Mouse (Mus musculus): ENCODE measurements around the gene Gm20388. TPM values are rescaled to one million over a fixed set of nuclear protein-coding genes. Genes with fewer than 3 reads are reported as not detected.
A peak's percentile ranks its signal among the peaks of the same experiment; 100 is the strongest.

Gene Gm20388
- total RNA-seq, 2 experiments from 2014 or later, result 18.5 to 23.8 TPM

GRCm38 (mm10) chr8:121164017-121164469 lies 1253.4 kb downstream of the Gm20388 start:
- ATAC-seq (replicated peaks; ENCODE audit: poor library complexity, severe bottlenecking), result no peak

- ATAC-seq (replicated peaks; ENCODE audit: poor library complexity, severe bottlenecking), result no peak
Measured at GRCm38 (mm10) chr8:121168033-121168432, 1257.4 kb downstream of the Gm20388 start.

- ATAC-seq (replicated peaks; ENCODE audit: poor library complexity, severe bottlenecking), result no peak
Measured at GRCm38 (mm10) chr8:121170116-121170515, 1259.5 kb downstream of the Gm20388 start.

GRCm38 (mm10) chr8:121170626-121171552 lies 1260.2 kb downstream of the Gm20388 start:
- peak; percentile 69 for ATAC-seq (replicated peaks; ENCODE audit: poor library complexity, severe bottlenecking)

- no peak for ATAC-seq (replicated peaks; ENCODE audit: poor library complexity, severe bottlenecking)
Measured at GRCm38 (mm10) chr8:121172567-121172966, 1261.9 kb downstream of the Gm20388 start.

- no peak for ATAC-seq (replicated peaks; ENCODE audit: poor library complexity, severe bottlenecking)
Measured at GRCm38 (mm10) chr8:121174178-121174577, 1263.5 kb downstream of the Gm20388 start.

- ATAC-seq (replicated peaks; ENCODE audit: poor library complexity, severe bottlenecking), result no peak
Measured at GRCm38 (mm10) chr8:121174721-121175539, 1264.3 kb downstream of the Gm20388 start.

GRCm38 (mm10) chr8:121175540-121176090 lies 1265.0 kb downstream of the Gm20388 start:
- ATAC-seq (replicated peaks; ENCODE audit: poor library complexity, severe bottlenecking), result no peak

GRCm38 (mm10) chr8:121176291-121176690 lies 1265.7 kb downstream of the Gm20388 start:
- peak; percentile 85 for ATAC-seq (replicated peaks; ENCODE audit: poor library complexity, severe bottlenecking)

GRCm38 (mm10) chr8:121180474-121181284 lies 1270.0 kb downstream of the Gm20388 start:
- no peak for ATAC-seq (replicated peaks; ENCODE audit: poor library complexity, severe bottlenecking)

- ATAC-seq (replicated peaks; ENCODE audit: poor library complexity, severe bottlenecking), result no peak
Measured at GRCm38 (mm10) chr8:121181285-121181884, 1270.7 kb downstream of the Gm20388 start.

GRCm38 (mm10) chr8:121187491-121188364 lies 1277.1 kb downstream of the Gm20388 start:
- ATAC-seq (replicated peaks; ENCODE audit: poor library complexity, severe bottlenecking), result peak; percentile 96

GRCm38 (mm10) chr8:121188994-121189393 lies 1278.4 kb downstream of the Gm20388 start:
- no peak for ATAC-seq (replicated peaks; ENCODE audit: poor library complexity, severe bottlenecking)

GRCm38 (mm10) chr8:121192451-121192850 lies 1281.8 kb downstream of the Gm20388 start:
- no peak for ATAC-seq (replicated peaks; ENCODE audit: poor library complexity, severe bottlenecking)

GRCm38 (mm10) chr8:121195970-121196369 lies 1285.3 kb downstream of the Gm20388 start:
- no peak for ATAC-seq (replicated peaks; ENCODE audit: poor library complexity, severe bottlenecking)

GRCm38 (mm10) chr8:121196726-121197668 lies 1286.4 kb downstream of the Gm20388 start:
- ATAC-seq (replicated peaks; ENCODE audit: poor library complexity, severe bottlenecking), result no peak

- no peak for ATAC-seq (replicated peaks; ENCODE audit: poor library complexity, severe bottlenecking)
Measured at GRCm38 (mm10) chr8:121200069-121200468, 1289.4 kb downstream of the Gm20388 start.
